Mouse (Mus musculus): ENCODE measurements at regions not wholly inside any gene's neighbourhood (a gene's known extent, or its start where the extent isn't known, plus 50 kb on each side); places are given as distances from the start of the nearest gene placed in this dataset.

GRCm38 (mm10) chr19:16075512-16076086, 57.0 kb upstream of the Gnaq start:
- Histone ChIP-seq H3K4me3 (no peak overlapping the region), H3K9ac (no peak overlapping the region), H3K9me3 (0 out of 2 replicates have a peak, but pooled peaks cover under 1% of the 10 kb centered on the region), H3K27ac (no peak overlapping the region), H3K27me3 (no peaks in the 10 kb centered on the region), H3K4me2 (no peak overlapping the region), H3K36me3 (no peaks in the 10 kb centered on the region), H3K4me1 (replicated peaks) (no peaks in the 10 kb centered on the region)
- ATAC-seq (ENCODE audit: low FRiP score), result 0 out of 2 replicates have a peak, but pooled peaks have one; percentile 54
- WGBS, result 38% methylated on average over 2 of the region's 2 CpGs

- no peak for ATAC-seq (ENCODE audit: low FRiP score)
- WGBS, result 93% methylated on average over 1 of the region's 1 CpGs
- H3K4me3 ChIP-seq, result no peak overlapping the region
Measured at GRCm38 (mm10) chr19:16075026-16075425, 57.6 kb upstream of the Gnaq start.

DNA sequence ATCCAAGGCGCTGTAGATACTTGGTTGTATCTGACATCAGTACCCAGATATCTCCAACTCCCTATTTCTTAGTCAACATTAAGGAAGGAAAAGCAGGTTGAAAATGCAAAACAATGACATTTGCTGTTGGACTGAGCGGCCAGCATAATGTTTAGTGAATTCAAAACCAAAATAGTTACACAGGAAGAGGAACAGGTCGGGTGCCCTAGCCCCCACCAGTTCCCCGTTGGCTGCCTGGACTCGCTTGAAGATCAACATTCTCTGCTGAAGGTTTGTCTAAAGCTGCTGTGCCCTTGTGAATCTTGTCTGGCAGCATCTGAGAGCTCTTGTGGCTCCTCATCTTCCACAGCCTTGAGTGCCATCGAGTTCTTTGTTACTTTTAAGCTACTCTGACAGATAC, 65.3 kb upstream of the Gnaq start:
- no peak overlapping the region for H3K9ac ChIP-seq
- H3K4me1 ChIP-seq (replicated peaks), result peaks cover 3% of the 10 kb centered on the region; the same call in 1 of the 2 replicates
- no peak overlapping the region for H3K4me2 ChIP-seq
- H3K4me3 ChIP-seq, result no peak overlapping the region
- no peak for ATAC-seq (ENCODE audit: low FRiP score)
- no peaks in the 10 kb centered on the region for H3K27me3 ChIP-seq
- WGBS, result 85% methylated on average over 6 of the region's 6 CpGs
- no peaks in the 10 kb centered on the region for H3K36me3 ChIP-seq
- no peak overlapping the region for H3K27ac ChIP-seq
- no peaks in the 10 kb centered on the region for H3K9me3 ChIP-seq

More at GRCm38 (mm10) chr19:16075026-16075425, 57.6 kb upstream of the Gnaq start:
- H3K9me3 ChIP-seq, result no peaks in the 10 kb centered on the region
- no peak overlapping the region for H3K9ac ChIP-seq
- no peak overlapping the region for H3K4me2 ChIP-seq
- H3K27me3 ChIP-seq, result no peaks in the 10 kb centered on the region
- H3K27ac ChIP-seq, result no peak overlapping the region
- no peaks in the 10 kb centered on the region for H3K4me1 ChIP-seq (replicated peaks)
- H3K36me3 ChIP-seq, result no peaks in the 10 kb centered on the region

DNA sequence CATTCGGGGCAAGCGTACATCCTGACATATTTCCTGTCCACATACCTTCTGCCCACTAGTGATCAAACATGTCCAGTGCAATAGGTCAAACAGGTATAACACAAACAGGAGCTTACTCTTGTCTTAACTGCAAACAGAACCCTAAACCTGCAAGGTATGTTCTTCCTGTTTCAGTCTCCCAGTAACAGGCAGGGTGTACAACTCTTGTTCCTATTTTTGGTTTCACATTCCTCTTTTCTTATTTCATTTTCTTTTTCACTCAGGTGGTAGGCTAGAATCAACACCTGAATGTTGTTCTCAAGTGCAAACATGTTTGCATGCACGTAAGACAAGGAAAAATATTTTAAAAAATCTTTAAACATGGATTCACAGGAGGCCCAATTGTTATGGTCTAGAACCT, 67.7 kb upstream of the Gnaq start:
- no peak for ATAC-seq (ENCODE audit: low FRiP score)
- WGBS, result 94% methylated on average over 3 of the region's 3 CpGs
- H3K27ac ChIP-seq, result no peak overlapping the region
- H3K36me3 ChIP-seq, result no peaks in the 10 kb centered on the region
- no peak overlapping the region for H3K4me3 ChIP-seq
- no peaks in the 10 kb centered on the region for H3K9me3 ChIP-seq
- no peak overlapping the region for H3K4me2 ChIP-seq
- H3K4me1 ChIP-seq (replicated peaks), result peaks cover 3% of the 10 kb centered on the region; the same call in 1 of the 2 replicates
- H3K9ac ChIP-seq, result no peak overlapping the region
- H3K27me3 ChIP-seq, result no peaks in the 10 kb centered on the region

DNA sequence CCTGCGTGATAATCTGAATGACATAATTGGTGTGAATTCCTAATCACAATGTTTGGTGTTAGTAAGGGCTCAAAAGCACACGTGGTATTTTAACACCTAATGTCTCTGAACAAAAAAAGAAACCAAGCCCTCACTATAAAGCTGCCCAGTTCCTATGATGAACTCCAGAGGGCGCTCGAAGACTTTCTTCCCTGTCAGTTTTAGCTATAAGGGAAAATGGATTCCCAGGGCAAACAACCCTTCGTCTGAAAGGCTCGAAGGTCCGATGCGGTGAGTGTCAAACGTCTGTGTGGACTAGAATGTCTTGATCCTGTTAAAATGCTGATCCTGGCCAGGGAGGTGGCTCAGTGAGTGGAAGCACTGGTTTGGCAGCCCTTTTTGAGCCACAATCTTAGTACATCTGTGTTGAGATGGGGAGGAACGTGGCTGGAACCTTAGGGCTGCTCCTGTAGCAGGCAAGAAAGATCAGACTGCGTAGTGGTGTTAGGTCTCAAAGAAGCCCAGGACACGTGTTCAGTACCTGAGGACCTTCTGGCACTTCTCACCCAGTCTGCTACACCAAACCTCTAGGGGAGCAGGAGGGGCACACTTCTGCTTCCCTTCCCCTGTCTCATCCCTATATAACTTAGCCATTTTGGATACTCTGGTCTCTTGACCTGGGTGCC, 68.6 kb upstream of the Gnaq start:
- ATAC-seq (ENCODE audit: low FRiP score), result peak; percentile 74
- Histone ChIP-seq H3K27me3 (no peaks in the 10 kb centered on the region), H3K4me2 (peak overlapping the region; percentile 45), H3K9ac (peak overlapping the region; percentile 62; the same call in 1 of the 2 replicates), H3K36me3 (no peaks in the 10 kb centered on the region), H3K9me3 (no peaks in the 10 kb centered on the region), H3K4me1 (replicated peaks) (peaks cover 3% of the 10 kb centered on the region; the same call in 1 of the 2 replicates), H3K4me3 (no peak overlapping the region), H3K27ac (no peak overlapping the region)
- 16% methylated on average over 12 of the region's 12 CpGs for WGBS

GRCm38 (mm10) chr19:16063533-16063915, 69.1 kb upstream of the Gnaq start:
- Histone ChIP-seq H3K4me2 (0 out of 2 replicates have a peak overlapping the region, but pooled peaks have one; percentile 45), H3K4me1 (replicated peaks) (peaks cover 3% of the 10 kb centered on the region; the same call in 1 of the 2 replicates), H3K36me3 (no peaks in the 10 kb centered on the region), H3K9me3 (no peaks in the 10 kb centered on the region), H3K9ac (no peak overlapping the region), H3K4me3 (no peak overlapping the region), H3K27ac (no peak overlapping the region), H3K27me3 (no peaks in the 10 kb centered on the region)
- ATAC-seq (ENCODE audit: low FRiP score), result peak; percentile 49; the same call in 1 of the 2 replicates
- WGBS, result 62% methylated on average over 8 of the region's 8 CpGs

DNA sequence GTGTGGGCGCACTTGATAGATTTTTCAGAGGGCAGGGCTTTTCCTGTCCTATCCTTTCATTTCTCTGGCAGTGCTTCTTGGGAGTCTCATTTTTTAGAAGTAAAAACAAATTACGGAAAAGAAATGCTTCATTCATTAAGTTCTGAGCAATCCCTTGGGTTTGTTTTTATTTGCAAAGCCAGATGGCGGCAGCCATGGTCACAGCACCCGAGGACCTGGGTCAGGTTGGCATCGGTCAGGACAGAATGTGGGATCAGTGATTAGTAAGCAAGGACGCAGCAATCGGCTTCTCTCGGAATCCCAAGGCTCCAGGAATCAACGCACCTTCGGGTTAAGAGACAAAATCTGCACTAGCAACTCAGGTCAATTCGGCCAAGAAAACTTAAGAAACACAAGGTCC, 70.8 kb upstream of the Gnaq start:
- Histone ChIP-seq H3K27me3 (no peaks in the 10 kb centered on the region), H3K9ac (no peak overlapping the region), H3K27ac (no peak overlapping the region), H3K4me1 (replicated peaks) (peaks cover 3% of the 10 kb centered on the region; the same call in 1 of the 2 replicates), H3K4me2 (no peak overlapping the region), H3K36me3 (no peaks in the 10 kb centered on the region), H3K4me3 (no peak overlapping the region), H3K9me3 (no peaks in the 10 kb centered on the region)
- no peak for ATAC-seq (ENCODE audit: low FRiP score)
- 85% methylated on average over 11 of the region's 11 CpGs for WGBS

DNA sequence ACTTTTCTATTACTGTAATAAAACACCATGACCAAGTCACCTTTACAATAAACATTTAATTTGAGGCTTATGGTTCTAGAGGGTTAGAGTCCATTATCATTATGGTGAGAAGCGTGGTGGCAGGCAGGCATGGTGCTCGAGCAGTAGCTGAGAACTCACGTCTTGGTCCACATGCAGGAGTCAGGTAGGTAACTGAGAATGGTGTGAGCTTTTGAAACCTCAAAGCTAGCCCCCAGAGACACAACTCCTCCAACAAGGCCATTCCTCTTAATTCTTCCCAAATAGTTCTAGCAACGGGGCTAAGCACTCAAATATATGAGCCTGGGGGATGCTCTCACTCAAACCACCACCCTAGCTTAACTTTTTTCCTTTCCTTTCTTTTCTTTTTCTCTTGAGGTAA, 73.6 kb upstream of the Gnaq start:
- ATAC-seq (ENCODE audit: low FRiP score), result no peak
- Histone ChIP-seq H3K4me3 (no peak overlapping the region), H3K4me2 (no peak overlapping the region), H3K9ac (no peak overlapping the region), H3K27ac (no peak overlapping the region), H3K4me1 (replicated peaks) (peaks cover under 1% of the 10 kb centered on the region; the same call in 1 of the 2 replicates), H3K36me3 (no peaks in the 10 kb centered on the region), H3K27me3 (no peaks in the 10 kb centered on the region), H3K9me3 (no peaks in the 10 kb centered on the region)
- WGBS, result 93% methylated on average over 4 of the region's 4 CpGs

DNA sequence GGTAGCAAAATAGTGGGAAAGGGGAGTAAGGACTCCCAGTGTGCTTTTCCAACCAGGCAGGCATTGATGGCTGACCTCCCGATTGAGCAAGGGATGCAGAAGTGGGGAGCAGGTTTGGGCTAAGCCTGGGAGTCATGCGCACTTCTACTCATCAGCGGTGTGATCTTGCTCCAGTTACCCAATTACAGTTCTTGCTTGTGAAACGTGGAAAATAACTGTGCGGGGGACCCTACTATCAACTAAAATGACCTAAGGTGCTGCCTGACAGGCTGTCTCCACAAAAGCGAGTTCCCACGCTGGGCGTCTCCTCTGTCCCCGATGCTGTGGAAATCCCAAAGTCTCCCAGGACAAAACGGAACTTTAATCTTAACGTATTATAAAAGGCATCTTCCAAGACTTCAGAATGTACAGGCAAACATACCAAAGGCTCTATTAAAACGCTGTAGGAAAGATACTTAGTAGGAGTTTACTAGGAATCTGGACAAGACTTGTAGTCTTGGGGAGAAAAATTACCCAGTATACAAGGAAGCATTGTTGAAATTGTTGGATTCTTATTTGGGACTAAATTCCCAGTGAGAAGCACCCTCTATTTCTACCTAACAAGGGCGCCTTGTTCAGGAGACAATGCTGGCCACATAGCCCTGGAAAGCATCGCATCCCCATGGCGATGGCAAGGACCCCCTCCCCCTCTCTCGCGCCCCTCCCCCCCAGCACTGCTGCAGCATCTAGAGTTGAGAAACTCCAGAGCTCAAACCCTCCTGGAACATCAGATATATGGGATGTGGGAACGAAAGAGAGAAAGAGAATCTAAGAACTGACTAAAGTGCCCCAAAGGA, 65.6 kb upstream of the Cep78 start:
- WGBS, result 5% methylated on average over 18 of the region's 18 CpGs
- no peaks in the 10 kb centered on the region for H3K9me3 ChIP-seq
- peak overlapping the region; percentile 80 for H3K27ac ChIP-seq
- peak overlapping the region; percentile 30 for H3K4me3 ChIP-seq
- H3K9ac ChIP-seq, result 0 out of 2 replicates have a peak overlapping the region, but pooled peaks have one; percentile 40
- peak overlapping the region; percentile 54 for H3K4me2 ChIP-seq
- ATAC-seq (ENCODE audit: low FRiP score), result peak; percentile 83
- no peaks in the 10 kb centered on the region for H3K27me3 ChIP-seq
- H3K36me3 ChIP-seq, result no peaks in the 10 kb centered on the region
- peaks cover 5% of the 10 kb centered on the region for H3K4me1 ChIP-seq (replicated peaks)

- Histone ChIP-seq H3K9me3 (no peaks in the 10 kb centered on the region), H3K4me1 (replicated peaks) (peaks cover 5% of the 10 kb centered on the region), H3K27me3 (no peaks in the 10 kb centered on the region), H3K9ac (no peak overlapping the region), H3K4me3 (peak overlapping the region; percentile 30; the same call in 1 of the 2 replicates), H3K27ac (peak overlapping the region; percentile 80; the same call in 1 of the 2 replicates), H3K4me2 (peak overlapping the region; percentile 54), H3K36me3 (no peaks in the 10 kb centered on the region)
- no peak for ATAC-seq (ENCODE audit: low FRiP score)
- WGBS, result 9% methylated on average over 3 of the region's 3 CpGs
Measured at GRCm38 (mm10) chr19:16049646-16050045, 64.9 kb upstream of the Cep78 start.

DNA sequence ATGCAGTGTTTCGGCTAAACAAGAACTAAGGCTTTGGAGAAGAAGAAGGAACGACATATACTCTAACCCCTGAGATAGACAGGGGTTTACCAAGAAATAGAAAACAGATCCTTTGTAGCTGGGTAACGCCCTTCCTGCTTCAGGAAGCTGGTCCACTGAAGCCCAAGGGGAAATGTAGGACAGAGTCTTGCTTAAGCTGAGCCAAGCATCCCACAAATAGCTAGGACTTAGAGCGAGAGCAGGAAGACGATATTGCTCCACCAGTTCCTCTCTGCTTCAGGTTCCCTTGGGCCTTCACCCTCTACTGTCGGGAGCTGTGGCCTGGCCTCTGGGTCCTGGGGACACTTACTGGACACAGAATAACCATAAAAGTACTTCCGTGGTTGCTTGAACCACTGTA, 62.2 kb upstream of the Cep78 start:
- ATAC-seq (ENCODE audit: low FRiP score), result no peak
- WGBS, result 86% methylated on average over 7 of the region's 7 CpGs

DNA sequence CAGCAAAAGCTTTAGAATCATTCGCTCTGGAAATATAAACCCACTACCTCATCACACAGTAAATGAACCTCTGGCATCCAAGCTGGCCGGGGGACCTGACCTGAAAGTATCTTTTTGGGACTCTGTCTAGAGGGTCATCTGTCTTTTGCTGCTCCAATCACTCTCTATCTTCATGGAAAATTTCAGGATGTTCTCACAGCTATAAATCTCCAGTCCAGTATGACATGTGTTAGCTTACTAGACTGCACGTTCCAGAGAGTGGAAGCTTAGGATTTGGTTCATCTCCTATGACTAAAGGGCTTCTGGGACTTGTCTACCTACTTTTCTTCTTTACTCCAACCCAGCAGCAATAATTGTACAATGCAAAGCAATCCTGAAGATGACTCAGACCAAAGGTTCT, 60.5 kb upstream of the Cep78 start:
- Histone ChIP-seq H3K9ac (no peak overlapping the region), H3K9me3 (no peaks in the 10 kb centered on the region), H3K27ac (no peak overlapping the region), H3K4me3 (no peak overlapping the region), H3K36me3 (no peaks in the 10 kb centered on the region), H3K4me1 (replicated peaks) (peaks cover 3% of the 10 kb centered on the region), H3K4me2 (no peak overlapping the region), H3K27me3 (no peaks in the 10 kb centered on the region)
- no peak for ATAC-seq (ENCODE audit: low FRiP score)
- WGBS, result 85% methylated on average over 3 of the region's 3 CpGs

More for the DNA sequence above, 62.2 kb upstream of the Cep78 start:
- Histone ChIP-seq H3K4me1 (replicated peaks) (peaks cover 5% of the 10 kb centered on the region), H3K4me3 (no peak overlapping the region), H3K27ac (no peak overlapping the region), H3K36me3 (no peaks in the 10 kb centered on the region), H3K4me2 (no peak overlapping the region), H3K9ac (no peak overlapping the region), H3K27me3 (no peaks in the 10 kb centered on the region), H3K9me3 (no peaks in the 10 kb centered on the region)
